Mouse (Mus musculus) c-Kit-positive CD71-positive TER-119-positive erythroid progenitor cells, embryonic 14.5 days (primary cell): Measurements from ENCODE around the gene Fam169a.
"Not testable (repeated sequence)": the region's sequence is repeated elsewhere in the genome, so short reads cannot be mapped to it uniquely, and the experiment has no call there.

Source experiments
- DNase-seq: peaks from one replicate; pipeline ENCODE4 v3.0.0-alpha.2; 2013; ENCODE audit warnings: low spot score

Gene Fam169a

DNA sequence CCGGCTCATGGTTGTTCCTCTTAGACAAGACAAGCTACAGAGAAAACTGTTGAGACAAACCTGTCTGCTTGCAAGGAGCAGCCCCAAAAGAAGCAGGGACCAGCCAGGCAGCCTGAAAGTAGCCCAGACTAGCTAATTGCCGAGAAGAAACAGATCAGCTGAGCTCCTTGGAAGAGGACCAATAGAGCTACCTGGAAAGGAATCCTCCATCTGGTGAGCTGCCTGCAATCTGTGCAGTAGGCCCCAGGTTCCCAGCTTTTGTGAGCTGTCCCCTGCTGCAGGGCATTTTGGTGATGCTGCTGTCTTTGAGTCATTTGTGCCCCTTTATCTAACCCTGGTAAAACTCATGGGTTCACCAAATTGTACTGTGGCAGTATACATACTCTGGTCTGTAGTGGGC is 13.1 kb downstream of the Fam169a start:
- DNase-seq, result no peak

DNA sequence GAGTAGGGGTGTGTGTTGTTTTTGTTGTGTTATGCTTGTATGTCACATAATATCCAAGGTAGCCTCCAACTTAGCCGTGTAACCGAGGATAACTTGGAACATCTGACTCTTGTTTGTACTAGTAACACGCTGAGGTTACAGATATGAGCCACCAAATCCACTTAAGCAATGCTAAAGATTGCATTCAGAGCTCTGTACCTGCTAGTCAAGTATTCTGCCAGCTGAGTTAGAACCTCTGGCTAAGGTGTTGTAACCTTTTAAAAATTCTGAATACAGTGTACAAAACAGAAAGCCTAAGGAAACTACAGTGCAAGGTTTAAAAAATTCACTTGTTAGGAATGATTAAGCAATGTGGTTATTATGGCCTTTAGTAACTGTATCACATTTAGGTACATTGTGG is 13.5 kb downstream of the Fam169a start:
- DNase-seq, result no peak

DNA sequence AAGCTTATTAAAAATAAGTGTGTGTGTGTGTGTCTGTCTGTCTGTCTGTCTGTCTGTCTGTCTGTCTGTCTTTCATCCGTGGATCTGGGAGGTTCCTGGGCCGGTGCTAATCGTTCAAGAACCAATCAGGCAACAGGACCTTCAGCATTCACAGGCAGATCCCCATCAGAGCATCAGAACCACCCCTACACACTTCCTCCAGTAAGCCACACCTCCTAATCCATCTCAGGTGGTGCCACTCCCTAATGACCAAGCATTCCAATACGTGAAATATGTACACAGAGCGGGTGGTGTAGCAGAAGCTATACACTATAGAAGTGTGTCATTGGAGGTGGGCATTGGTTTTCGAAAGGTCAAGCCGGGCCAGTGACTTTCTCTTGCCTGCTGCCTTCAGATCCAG is 15.3 kb downstream of the Fam169a start:
- DNase-seq, result no peak

DNA sequence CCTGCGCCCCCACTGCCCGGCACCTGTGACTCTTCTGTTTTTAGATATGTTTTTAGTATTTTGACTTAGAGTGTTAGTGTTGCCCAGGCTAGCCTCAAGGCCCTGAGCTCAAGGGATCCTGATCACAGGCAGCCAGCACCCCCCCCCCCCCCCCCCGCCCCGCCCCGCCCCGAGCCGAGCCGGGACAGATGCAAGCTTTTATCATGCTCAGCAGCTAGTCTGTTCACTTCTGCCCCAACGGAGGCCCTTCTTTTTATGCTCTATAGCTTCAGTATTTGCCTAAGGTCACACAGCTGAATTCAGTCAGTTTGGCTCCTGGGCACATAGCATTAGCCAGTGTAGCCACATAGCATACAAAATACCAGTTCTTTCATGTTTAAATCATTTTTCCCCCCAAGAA is 19.2 kb downstream of the Fam169a start:
- no peak for DNase-seq

DNA sequence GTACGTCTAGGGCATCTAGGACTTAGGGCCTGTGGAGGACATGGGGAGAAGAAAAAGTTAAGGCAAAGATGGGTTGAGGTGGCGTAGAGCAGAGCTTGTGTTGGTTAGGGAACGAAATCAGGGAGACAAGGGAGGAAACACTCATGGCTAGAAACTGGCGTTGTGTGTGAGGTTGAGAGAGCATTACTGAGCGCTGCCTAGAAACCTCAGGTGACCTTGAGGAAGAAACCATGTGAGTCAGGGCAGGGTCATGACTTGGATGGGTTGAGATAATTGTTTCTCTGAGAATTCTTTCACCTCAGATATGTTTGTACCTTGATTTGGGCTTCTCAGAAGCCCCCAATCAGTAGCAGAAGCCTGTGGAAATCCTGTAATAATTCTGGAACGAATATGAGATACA is 20.3 kb downstream of the Fam169a start:
- DNase-seq, result no peak

DNA sequence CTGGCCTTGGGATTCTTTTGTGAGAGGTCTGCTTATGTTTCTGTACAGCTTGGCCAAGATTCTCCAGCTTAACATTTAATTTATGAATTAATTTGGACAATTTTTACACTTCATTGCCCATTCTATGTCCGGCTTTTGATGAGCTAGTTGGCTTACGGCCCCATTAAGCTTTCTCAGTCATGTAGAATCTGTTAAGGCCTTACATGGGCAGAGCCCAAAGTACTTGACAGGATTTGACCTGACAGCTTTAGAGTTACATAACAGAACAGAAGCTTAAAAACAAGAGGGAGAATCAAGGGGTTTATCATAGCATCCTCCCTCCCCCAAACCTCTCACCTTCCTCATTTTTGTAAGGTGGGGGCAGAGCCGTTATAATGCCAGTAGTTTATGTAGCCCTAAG is 21.1 kb downstream of the Fam169a start:
- no peak for DNase-seq

DNA sequence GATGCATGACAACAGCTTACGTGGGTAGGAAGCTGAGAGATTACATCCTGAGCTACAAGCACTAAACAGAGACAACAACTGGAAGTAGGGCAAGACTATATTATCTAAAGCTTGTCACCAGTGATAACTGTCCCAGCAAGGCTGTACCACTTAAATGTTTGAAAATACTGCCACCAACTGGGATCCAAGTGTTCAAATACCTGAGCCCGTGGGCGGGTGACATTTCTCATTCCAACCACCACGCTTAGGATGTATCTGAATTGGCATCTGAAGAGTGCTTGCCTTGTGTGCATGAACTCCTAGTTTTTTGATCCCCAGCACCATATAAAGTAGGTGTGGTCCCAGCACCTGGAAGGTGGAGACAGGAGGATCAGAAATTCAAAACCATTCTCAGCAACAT is 28.6 kb downstream of the Fam169a start:
- DNase-seq, result no peak

DNA sequence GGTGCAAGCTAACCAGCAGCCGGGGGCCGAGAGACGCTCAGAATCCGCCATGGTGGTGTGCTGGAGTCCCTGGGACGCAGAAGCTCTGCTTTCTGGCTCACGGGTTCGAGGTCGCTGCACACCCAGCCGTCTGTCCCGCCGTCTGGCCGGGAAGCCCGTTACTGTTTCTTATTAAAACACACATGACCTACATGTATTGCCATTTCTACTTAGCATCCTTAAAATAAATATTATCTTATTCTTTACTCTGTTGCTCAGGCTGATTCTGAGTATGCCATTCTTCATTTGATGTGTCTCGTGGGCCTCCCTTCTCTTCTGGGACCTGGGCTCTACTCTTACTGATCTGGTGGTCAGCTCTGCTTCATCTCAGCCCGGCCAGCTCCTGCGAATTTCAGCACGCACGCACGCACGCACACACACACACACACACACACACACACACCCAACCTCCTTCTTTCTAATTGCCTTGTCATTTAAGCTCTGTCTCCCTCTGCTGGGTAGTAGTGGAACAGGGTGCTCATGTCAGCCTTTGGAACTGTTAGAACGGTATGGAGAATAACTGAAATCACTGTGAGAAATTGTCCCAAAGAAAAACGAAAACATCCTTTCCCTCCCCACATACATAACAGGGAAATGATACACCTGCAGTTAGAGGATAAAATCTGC is 32.2 kb downstream of the Fam169a start, which contains the start of gene Gm6169:
Gene Gm6169 (minus strand): TSS at position 51 of the 666 bp plus-strand sequence.
- peak; percentile 44 for DNase-seq

DNA sequence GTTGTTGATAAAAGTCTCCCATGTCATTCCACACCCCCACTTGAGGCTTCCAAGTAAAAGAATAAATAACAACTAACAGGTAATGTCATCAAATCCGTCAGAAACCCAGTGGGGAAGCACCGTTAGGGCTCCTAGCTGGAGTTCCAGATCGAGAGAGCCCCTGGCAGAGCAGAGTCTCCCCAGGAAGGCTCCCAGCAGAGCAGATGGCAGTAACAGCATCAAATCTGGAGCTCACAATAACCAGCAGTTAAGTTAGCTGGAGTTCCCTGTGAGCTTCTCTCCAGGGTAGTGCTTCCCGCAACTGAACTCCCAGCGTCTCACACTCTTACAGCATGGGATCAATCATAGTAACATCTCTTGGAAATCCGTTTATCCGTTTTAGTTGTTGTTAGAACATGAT is 37.9 kb downstream of the Fam169a start:
- DNase-seq, result no peak

DNA sequence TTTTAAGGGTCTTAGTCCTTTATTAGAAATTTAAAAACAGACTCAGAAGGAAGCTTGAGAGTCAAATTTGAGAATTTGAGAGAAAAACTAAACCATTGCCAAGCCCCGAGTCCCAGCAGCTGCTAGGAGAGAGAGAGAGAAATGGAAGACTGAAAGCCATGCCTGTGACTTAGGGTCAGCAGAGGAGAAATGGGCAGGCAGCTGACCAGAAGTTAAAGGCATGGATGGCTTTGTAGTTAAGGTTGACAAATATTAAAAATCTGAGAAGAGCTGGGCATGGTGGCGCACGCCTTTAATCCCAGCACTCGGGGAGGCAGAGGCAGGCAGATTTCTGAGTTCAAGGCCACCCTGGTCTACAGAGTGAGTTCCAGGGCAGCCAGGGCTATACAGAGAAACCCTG is 40.6 kb downstream of the Fam169a start:
- DNase-seq, result not testable (repeated sequence)

DNA sequence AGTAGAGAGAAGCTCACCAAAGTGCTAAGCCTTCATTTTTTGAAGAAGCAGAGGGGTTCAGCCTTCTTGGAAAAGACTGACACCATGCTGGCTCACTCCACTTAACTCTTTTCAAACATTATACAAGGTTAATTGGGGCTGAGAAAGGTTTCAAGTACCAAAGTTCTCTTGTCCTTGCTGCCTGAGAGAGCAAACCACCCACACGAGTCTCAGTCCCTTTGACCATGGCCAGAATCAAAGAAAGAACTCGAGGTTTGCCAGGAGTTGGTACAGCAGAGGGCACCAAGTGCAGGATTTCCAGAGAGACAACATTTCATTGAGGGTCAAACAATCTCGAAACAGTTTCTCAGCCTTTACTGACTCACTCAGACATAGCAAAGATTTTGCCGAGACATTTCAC is 42.0 kb downstream of the Fam169a start:
- no peak for DNase-seq

DNA sequence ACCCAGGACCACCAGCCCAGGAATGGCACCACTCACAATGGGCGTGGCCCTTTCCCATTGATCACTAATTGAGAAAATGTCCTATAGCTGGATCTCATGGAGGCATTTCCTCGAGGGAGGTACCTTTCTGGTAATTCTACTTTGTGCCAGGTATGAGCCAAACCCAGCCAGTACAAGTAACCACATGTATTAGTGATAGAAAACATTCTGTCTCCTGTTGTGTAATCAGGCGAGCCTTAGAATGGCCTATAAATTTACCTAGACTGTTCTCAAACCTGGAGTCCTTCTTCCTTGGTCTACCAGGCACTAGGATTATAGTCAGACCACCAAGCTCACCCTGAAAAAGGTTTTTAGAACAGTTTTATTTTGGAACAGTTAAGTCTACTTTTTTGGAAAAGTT is 54.3 kb downstream of the Fam169a start:
- no peak for DNase-seq

DNA sequence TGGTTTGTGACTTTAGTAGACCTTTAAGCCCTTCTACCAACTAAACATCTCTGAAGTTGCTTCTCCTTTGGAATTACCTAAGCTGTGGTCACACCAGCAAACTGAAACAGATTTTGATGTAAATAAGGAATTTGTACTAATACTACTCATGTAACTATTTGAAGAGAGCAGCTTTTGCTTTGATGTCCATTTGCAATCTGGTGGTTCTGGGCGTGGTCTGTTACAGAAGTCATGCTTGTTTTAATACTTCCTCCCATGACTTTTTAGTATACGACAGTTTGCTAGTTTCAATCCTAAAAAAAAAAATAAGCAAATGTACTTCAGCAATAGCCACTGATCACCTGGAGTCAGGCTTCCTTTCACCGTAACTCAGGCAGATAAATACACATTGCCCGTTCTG is 62.6 kb downstream of the Fam169a start:
- not testable (repeated sequence) for DNase-seq

DNA sequence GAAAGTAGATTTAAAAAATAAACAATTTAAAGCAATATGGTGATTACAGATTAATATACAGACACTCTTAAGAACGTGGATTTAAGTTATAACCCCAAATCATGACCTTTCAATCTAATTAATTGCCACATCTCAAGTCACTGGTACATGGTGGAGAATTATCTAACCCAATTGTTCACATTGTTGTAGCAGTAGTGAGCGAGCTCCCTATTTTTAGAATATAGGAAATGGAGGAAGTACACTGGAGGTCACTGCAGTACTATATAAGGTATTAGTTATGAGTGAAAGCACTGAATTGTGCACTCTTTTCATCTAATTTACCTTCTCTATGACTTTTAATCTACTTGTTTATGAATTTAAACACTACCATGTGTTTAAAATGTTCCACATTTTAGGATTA is 63.3 kb downstream of the Fam169a start:
- not testable (repeated sequence) for DNase-seq

DNA sequence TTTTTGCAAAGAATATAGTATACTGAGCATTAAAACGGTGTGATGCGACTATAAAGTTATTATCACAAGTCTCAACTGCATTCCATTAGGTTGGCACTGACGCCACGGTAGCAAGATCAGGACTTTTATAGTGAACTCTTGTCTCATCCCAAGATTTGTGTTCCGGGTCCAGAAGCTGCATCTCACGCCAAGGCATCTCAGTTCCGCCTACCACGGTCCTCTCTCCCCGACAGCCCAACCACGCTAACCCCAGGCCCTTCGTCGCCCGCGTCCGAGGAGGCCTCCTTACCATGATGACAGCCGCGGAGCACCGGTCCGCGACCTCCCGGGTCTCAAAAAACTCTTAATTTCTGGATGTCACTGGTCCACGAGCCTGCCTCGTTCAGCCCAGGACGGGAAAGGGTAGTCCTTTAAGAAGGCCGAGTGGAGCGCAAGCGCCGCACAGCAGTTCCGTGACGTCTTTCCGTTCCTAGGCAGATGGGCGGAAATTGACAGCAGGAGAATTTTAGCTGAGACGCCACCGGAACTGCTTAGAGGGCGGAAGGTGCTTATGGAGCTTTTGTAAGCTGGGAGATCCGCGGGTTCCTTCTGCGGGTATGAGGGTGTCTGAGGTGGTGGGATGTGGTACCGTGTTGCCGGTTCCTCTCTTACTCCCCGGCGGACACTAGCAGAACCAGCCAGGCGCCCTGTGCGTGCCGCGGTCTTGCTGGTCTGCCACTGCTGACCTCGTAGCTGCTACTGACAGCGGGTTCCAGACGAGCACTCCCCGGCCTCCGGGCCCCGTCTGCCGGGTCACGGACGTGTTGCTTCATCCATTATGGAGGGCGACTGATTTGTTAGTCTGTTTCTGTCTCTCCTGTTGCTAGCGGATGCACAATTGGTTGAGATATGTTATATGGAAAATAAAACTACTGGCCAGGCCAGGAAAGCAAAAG is 70.6 kb downstream of the Fam169a start, which contains the start of the genes Gfm2 and Nsa2:
Gene Gfm2 (plus strand): TSS at position 472 of the 935 bp plus-strand sequence.
Gene Nsa2 (minus strand): TSS at position 472 of the 935 bp plus-strand sequence.
- peak; percentile 92 for DNase-seq

DNA sequence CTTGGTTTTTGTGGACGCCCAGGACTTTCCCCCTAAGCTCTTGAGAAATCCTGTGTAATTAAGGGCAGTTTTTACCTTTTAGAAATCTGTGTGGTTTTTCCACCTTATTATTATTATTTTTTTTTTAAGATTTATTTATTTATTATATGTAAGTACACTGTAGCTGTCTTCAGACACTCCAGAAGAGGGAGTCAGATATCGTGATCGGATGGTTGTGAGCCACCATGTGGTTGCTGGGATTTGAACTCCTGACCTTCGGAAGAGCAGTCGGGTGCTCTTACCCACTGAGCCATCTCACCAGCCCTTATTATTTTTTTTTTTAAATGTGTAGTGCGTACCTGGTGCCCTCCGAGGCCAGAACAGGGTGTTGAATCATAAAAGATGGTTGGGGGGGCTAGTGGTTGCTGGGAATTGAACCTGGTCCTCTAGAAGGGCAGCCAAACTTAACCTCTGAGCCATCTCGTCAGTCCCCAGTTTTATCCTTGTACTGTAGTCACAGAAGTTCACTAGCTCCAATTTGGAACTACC is 71.4 kb downstream of the Fam169a start:
- not testable (repeated sequence) for DNase-seq

DNA sequence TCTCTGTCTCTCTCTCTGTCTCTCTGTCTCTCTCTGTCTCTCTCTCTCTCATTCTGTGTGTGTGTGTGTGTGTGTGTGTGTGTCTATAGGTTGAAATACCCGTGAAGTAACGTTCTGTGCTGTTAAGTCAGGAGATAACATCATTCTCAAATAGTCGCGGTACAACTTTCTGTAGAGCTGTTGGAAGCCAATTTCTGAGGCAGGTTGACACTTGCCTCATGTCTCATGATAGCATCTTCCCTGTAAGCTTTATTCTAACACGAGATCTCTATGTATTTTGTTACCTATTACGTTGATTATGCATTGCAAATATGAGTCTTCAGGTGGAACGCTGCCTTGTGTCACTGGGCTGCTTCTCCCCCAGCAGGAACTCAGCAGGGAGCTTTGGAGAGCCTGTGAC is 75.2 kb downstream of the Fam169a start:
- DNase-seq, result no peak

DNA sequence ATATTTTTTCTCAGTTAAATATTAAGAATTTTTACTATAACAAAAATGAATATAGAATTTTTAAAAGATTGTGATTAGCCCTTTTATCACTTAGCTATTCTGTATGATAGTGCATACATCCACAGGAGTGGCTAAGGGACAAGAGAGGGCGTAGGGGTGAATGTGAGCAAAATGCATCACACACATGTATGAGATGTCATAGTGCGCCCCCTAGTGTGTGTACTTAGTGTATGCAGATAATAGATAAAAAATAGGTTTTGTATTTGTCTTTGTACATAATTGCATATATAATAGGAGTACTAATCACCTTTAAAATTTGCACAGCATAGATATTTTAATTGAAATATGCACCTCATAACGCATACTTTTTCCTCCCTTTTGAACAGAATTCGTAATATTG is 78.7 kb downstream of the Fam169a start:
- peak; percentile 66 for DNase-seq

DNA sequence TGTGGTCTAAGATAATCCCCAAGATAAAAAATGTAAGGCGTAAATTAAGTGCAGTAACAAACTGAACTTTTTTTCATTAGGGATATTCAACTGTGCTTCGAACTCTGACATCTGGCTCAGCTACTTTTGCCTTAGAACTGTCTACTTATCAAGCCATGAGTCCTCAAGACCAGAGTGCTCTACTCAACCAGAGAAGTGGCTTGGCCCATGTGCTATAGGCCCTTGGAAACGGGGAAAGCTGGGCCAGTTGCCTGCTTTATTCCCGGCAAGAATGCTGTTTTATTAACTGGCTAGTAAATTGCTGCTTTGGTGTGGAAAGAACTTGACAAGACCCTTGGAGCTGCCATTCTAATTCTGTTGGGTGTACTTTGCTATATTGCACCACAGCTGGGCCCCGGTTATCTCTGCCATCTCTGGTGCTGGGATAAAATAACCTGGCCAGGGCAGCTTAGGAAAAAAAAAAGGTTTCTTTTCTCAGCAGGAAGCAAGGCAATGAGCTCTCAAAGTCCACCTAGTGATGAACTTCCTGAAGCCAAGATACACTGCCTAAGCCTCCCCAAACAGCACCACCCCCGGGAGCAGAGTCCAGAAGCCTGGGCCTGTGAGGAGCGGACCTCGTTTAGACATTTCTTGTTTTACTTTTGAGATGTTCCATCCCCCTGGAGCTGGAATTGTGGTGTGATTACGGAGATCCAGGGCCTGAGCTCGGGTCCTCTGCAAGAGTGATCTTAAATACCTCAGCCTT is 108.6 kb downstream of the Fam169a start:
- DNase-seq, result no peak

DNA sequence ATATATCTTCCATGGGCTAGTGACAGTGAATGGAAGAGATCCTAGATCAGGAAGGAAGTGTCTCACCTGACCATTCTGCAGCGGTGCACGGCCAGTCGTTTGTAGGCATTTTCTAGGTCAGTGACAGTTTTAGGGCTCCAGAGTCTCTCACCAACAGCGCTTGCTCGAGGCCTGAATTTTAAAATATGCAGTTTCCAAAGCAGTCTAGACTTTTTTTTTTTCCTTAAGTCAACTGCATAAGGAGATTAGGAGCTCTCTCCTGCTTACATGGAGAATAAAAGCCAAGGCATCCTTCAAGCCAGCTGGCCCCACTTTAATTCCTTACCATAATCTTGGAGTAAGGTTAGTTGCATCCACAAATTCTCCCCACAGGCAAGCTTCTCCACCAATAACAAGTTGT is 109.6 kb downstream of the Fam169a start:
- no peak for DNase-seq

DNA sequence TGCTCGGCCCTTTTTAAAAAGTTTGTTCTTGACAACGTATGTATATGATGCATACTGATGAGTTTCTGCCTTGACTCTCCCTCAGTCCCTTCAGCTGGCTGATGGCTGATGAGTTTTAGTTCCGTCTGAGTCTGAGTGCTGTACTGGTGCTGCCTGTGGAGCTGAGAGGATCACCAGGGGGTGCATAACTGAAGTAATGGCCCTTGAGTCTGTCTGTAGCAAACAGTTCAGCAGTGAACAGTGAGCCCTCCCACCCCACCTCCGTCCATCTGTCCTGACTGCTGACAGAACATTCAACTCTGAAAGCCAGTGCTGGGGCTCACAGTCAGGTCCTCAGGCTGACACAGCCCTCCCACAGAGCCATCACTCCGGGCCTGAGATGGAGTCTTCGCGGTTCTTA is 111.9 kb downstream of the Fam169a start:
- DNase-seq, result no peak
